Mouse (Mus musculus) testis, postnatal 10 days (tissue): Measurements from ENCODE around the gene Rab23.

Source experiments
- DNase-seq: peaks from one replicate; pipeline ENCODE4 v3.0.0; 2021; ENCODE audit warnings: low spot score

The Rab23 gene

GRCm38 (mm10) chr1:33719733-33720225 is at the start of gene Rab23:
Rab23 (plus strand) TSS chr1:33719887.
- DNase-seq: peak; percentile 85

GRCm38 (mm10) chr1:33670164-33670616 is 49.5 kb upstream of the Rab23 start:
- DNase-seq: peak; percentile 73

- no peak for DNase-seq
Measured at GRCm38 (mm10) chr1:33671441-33671840, 48.2 kb upstream of the Rab23 start.

- DNase-seq: no peak
Measured at GRCm38 (mm10) chr1:33672083-33672482, 47.6 kb upstream of the Rab23 start.

- DNase-seq: peak; percentile 58
Measured at GRCm38 (mm10) chr1:33672514-33672913, 47.2 kb upstream of the Rab23 start.

- no peak for DNase-seq
Measured at GRCm38 (mm10) chr1:33673158-33673960, 46.3 kb upstream of the Rab23 start.

- no peak for DNase-seq
Measured at GRCm38 (mm10) chr1:33680435-33680834, 39.3 kb upstream of the Rab23 start.

- DNase-seq: no peak
Measured at GRCm38 (mm10) chr1:33680890-33681289, 38.8 kb upstream of the Rab23 start.

GRCm38 (mm10) chr1:33684459-33684858 is 35.2 kb upstream of the Rab23 start:
- DNase-seq: no peak

- DNase-seq: no peak
Measured at GRCm38 (mm10) chr1:33688810-33689209, 30.9 kb upstream of the Rab23 start.

GRCm38 (mm10) chr1:33689446-33690086 is 30.1 kb upstream of the Rab23 start:
- DNase-seq: no peak

GRCm38 (mm10) chr1:33690087-33690448 is 29.6 kb upstream of the Rab23 start:
- no peak for DNase-seq

- DNase-seq: no peak
Measured at GRCm38 (mm10) chr1:33693893-33694292, 25.8 kb upstream of the Rab23 start.

- DNase-seq: no peak
Measured at GRCm38 (mm10) chr1:33696016-33696415, 23.7 kb upstream of the Rab23 start.

GRCm38 (mm10) chr1:33701244-33701643 is 18.4 kb upstream of the Rab23 start:
- no peak for DNase-seq

GRCm38 (mm10) chr1:33709615-33710014 is 10.1 kb upstream of the Rab23 start:
- no peak for DNase-seq

GRCm38 (mm10) chr1:33712026-33712425 is 7.7 kb upstream of the Rab23 start:
- DNase-seq: no peak

GRCm38 (mm10) chr1:33714796-33715195 is 4.9 kb upstream of the Rab23 start:
- DNase-seq: no peak

GRCm38 (mm10) chr1:33717636-33718035 is 2.1 kb upstream of the Rab23 start:
- no peak for DNase-seq

- no peak for DNase-seq
Measured at GRCm38 (mm10) chr1:33720231-33720630, 544 bp downstream of the Rab23 start.

- DNase-seq: no peak
Measured at GRCm38 (mm10) chr1:33721020-33721419, 1.3 kb downstream of the Rab23 start.

- DNase-seq: no peak
Measured at GRCm38 (mm10) chr1:33724516-33724915, 4.8 kb downstream of the Rab23 start.

- no peak for DNase-seq
Measured at GRCm38 (mm10) chr1:33725086-33725485, 5.4 kb downstream of the Rab23 start.
